Mouse (Mus musculus): Measurements from ENCODE around the gene Ndufaf2.
A peak's percentile ranks its signal among the peaks of the same experiment; 100 is the strongest.

Ndufaf2 gene

GRCm38 (mm10) chr13:108158465-108159240, at the start of gene Ndufaf2, which contains the start of gene Ercc8:
Gene Ndufaf2, minus strand, starts transcription at chr13:108158623.
Gene Ercc8, plus strand, starts transcription at chr13:108158731.
- DNase-seq, result peak; percentile 80 to 86

- no peak for DNase-seq
Observed at GRCm38 (mm10) chr13:108208090-108208489, 49.7 kb upstream of the Ndufaf2 start.

- DNase-seq, result no peak
Observed at GRCm38 (mm10) chr13:108207447-108207846, 49.0 kb upstream of the Ndufaf2 start.

GRCm38 (mm10) chr13:108204857-108205256, 46.4 kb upstream of the Ndufaf2 start:
- no peak for DNase-seq

GRCm38 (mm10) chr13:108195474-108195873, 37.1 kb upstream of the Ndufaf2 start:
- DNase-seq, result no peak

GRCm38 (mm10) chr13:108191074-108191720, 32.8 kb upstream of the Ndufaf2 start:
- DNase-seq, result peak in 1 of 2 experiments; percentile 13

- no peak for DNase-seq
Observed at GRCm38 (mm10) chr13:108187994-108188393, 29.6 kb upstream of the Ndufaf2 start.

- no peak for DNase-seq
Observed at GRCm38 (mm10) chr13:108185530-108185929, 27.1 kb upstream of the Ndufaf2 start.

- DNase-seq, result no peak
Observed at GRCm38 (mm10) chr13:108184743-108185255, 26.4 kb upstream of the Ndufaf2 start.

- no peak for DNase-seq
Observed at GRCm38 (mm10) chr13:108180821-108181220, 22.4 kb upstream of the Ndufaf2 start.

- no peak for DNase-seq
Observed at GRCm38 (mm10) chr13:108179618-108180017, 21.2 kb upstream of the Ndufaf2 start.

- no peak for DNase-seq
Observed at GRCm38 (mm10) chr13:108170511-108170910, 12.1 kb upstream of the Ndufaf2 start.

- DNase-seq, result no peak
Observed at GRCm38 (mm10) chr13:108170002-108170401, 11.6 kb upstream of the Ndufaf2 start.

GRCm38 (mm10) chr13:108164621-108165020, 6.2 kb upstream of the Ndufaf2 start:
- DNase-seq, result no peak

GRCm38 (mm10) chr13:108163912-108164311, 5.5 kb upstream of the Ndufaf2 start:
- DNase-seq, result no peak

GRCm38 (mm10) chr13:108159963-108160362, 1.5 kb upstream of the Ndufaf2 start:
- DNase-seq, result no peak

GRCm38 (mm10) chr13:108159241-108159575, 785 bp upstream of the Ndufaf2 start:
- DNase-seq, result no peak

GRCm38 (mm10) chr13:108157732-108158464, 525 bp downstream of the Ndufaf2 start:
- DNase-seq, result no peak

- no peak for DNase-seq
Observed at GRCm38 (mm10) chr13:108157156-108157555, 1.3 kb downstream of the Ndufaf2 start.

- no peak for DNase-seq
Observed at GRCm38 (mm10) chr13:108152650-108153372, 5.6 kb downstream of the Ndufaf2 start.

- no peak for DNase-seq
Observed at GRCm38 (mm10) chr13:108151782-108152181, 6.6 kb downstream of the Ndufaf2 start.

- DNase-seq, result no peak
Observed at GRCm38 (mm10) chr13:108144086-108144485, 14.3 kb downstream of the Ndufaf2 start.
